Mouse (Mus musculus) liver, postnatal 0 days (tissue): ENCODE measurements at regions not wholly inside any gene's neighbourhood (a gene's known extent, or its start where the extent isn't known, plus 50 kb on each side); places are given as distances from the start of the nearest gene placed in this dataset.

ENCODE experiments used
- ATAC-seq: fragments of 200-750 bp; cut with Nextera tagmentation; 2 replicates; pipeline ENCODE4 v1.8.0; 2017; ENCODE audit warnings: mild to moderate bottlenecking, moderate library complexity
- DNase-seq: peaks from one replicate; pipeline ENCODE4 v3.0.0-alpha.2; 2016
- H3K27ac ChIP-seq: fragments of 300-500 bp; sonication (generic); 2 replicates; pipeline ENCODE4 v1.5.1; 2014; ENCODE audit warnings: antibody characterized with exemption, moderate library complexity, mild to moderate bottlenecking, low read depth
- H3K27me3 ChIP-seq: fragments of 300-500 bp; sonication (generic); 2 replicates; pipeline ENCODE4 v1.6.1; 2014; ENCODE audit warnings: low read length, control low read depth, mixed read lengths; ENCODE audit not compliant: insufficient read depth
- H3K36me3 ChIP-seq: fragments of 300-500 bp; sonication (generic); replicated peaks from 2 replicates; pipeline ENCODE4 v1.6.1; 2014; ENCODE audit warnings: mild to moderate bottlenecking, control low read depth, low read length, moderate library complexity, mixed read lengths; ENCODE audit not compliant: insufficient read depth
- H3K4me1 ChIP-seq: fragments of 300-500 bp; sonication (generic); 2 replicates; pipeline ENCODE4 v1.6.1; 2014; ENCODE audit warnings: antibody characterized with exemption, mild to moderate bottlenecking, control low read depth; ENCODE audit not compliant: insufficient read depth
- H3K4me2 ChIP-seq: fragments of 300-500 bp; sonication (generic); 2 replicates; pipeline ENCODE4 v1.6.1; 2014; ENCODE audit warnings: low read depth, mild to moderate bottlenecking, low read length, moderate library complexity, mixed read lengths
- H3K4me3 ChIP-seq: fragments of 300-500 bp; sonication (generic); 2 replicates; pipeline ENCODE4 v1.5.1; 2014; ENCODE audit warnings: low read depth, low read length
- H3K9ac ChIP-seq: fragments of 300-500 bp; sonication (generic); replicated peaks from 2 replicates; pipeline ENCODE4 v1.6.1; 2014; ENCODE audit warnings: mild to moderate bottlenecking, moderate library complexity
- H3K9me3 ChIP-seq: fragments of 300-500 bp; sonication (generic); 2 replicates; pipeline ENCODE4 v1.6.1; 2016; ENCODE audit warnings: mild to moderate bottlenecking, control low read depth, low read length, mixed read lengths
- CTCF ChIP-seq: sonication (generic); IDR thresholded peaks from 2 replicates; pipeline ENCODE4 v1.5.1; 2016; ENCODE audit warnings: antibody characterized with exemption, low read depth
- EP300 ChIP-seq: IDR thresholded peaks from 2 replicates; pipeline ENCODE4 v1.6.1; 2016; ENCODE audit warnings: antibody characterized with exemption, low read depth, mild to moderate bottlenecking
- WGBS: fragments of 180-500 bp; shearing (Covaris S2); extraction: QIAGEN DNeasy Blood & Tissue Kit; methylation state at CpG from one replicate; pipeline ENCODE4 v1.1.7; 2014; ENCODE audit not compliant: insufficient replicate concordance; 5-methylcytosine and 5-hydroxymethylcytosine counted together

- H3K27ac ChIP-seq = no peak overlapping the region
- no peak overlapping the region for H3K9ac ChIP-seq
- 12% methylated on average over 31 of the region's 31 CpGs for WGBS
- peaks cover 34% of the 10 kb centered on the region for H3K27me3 ChIP-seq
- no peaks in the 10 kb centered on the region for H3K9me3 ChIP-seq
- no peak overlapping the region for H3K4me3 ChIP-seq
- no peak for ATAC-seq
- H3K4me2 ChIP-seq = no peak overlapping the region
- no peaks in the 10 kb centered on the region; the same call in 1 of the 2 replicates for H3K4me1 ChIP-seq
- no peak for DNase-seq
- TF ChIP-seq EP300 = no peak
- TF ChIP-seq CTCF = no peak
- no peaks in the 10 kb centered on the region for H3K36me3 ChIP-seq
Measured at GRCm38 (mm10) chr5:111580870-111581771, 152.6 kb upstream of the Gm26897 start.

GRCm38 (mm10) chr5:111582004-111582403 is 151.7 kb upstream of the Gm26897 start:
- H3K36me3 ChIP-seq = no peaks in the 10 kb centered on the region
- no peaks in the 10 kb centered on the region; the same call in 1 of the 2 replicates for H3K4me1 ChIP-seq
- H3K4me3 ChIP-seq = no peak overlapping the region
- WGBS = 52% methylated on average over 9 of the region's 9 CpGs
- H3K27me3 ChIP-seq = peaks cover 34% of the 10 kb centered on the region
- no peak overlapping the region for H3K9ac ChIP-seq
- no peak for TF ChIP-seq EP300
- no peak for TF ChIP-seq CTCF
- H3K27ac ChIP-seq = no peak overlapping the region
- no peak overlapping the region for H3K4me2 ChIP-seq
- H3K9me3 ChIP-seq = no peaks in the 10 kb centered on the region
- DNase-seq (no peak), ATAC-seq (no peak)

- Histone ChIP-seq H3K4me1 (no peaks in the 10 kb centered on the region), H3K9ac (no peak overlapping the region)
Measured at GRCm38 (mm10) chr5:111590619-111591081, 143.1 kb upstream of the Gm26897 start.

GRCm38 (mm10) chr5:111592807-111593206 is 140.9 kb upstream of the Gm26897 start:
- Histone ChIP-seq H3K4me3 (no peak overlapping the region), H3K9me3 (no peaks in the 10 kb centered on the region), H3K36me3 (no peaks in the 10 kb centered on the region), H3K27me3 (no peaks in the 10 kb centered on the region), H3K27ac (no peak overlapping the region), H3K4me1 (no peaks in the 10 kb centered on the region), H3K9ac (no peak overlapping the region), H3K4me2 (no peak overlapping the region)
- TF ChIP-seq EP300 (no peak), CTCF (no peak)
- no peak for DNase-seq
- ATAC-seq = no peak
- 37% methylated on average over 4 of the region's 4 CpGs for WGBS

More at GRCm38 (mm10) chr5:111590619-111591081, 143.1 kb upstream of the Gm26897 start:
- 15% methylated on average over 4 of the region's 4 CpGs for WGBS
- Histone ChIP-seq H3K4me3 (no peak overlapping the region), H3K4me2 (no peak overlapping the region), H3K27me3 (no peaks in the 10 kb centered on the region), H3K9me3 (no peaks in the 10 kb centered on the region), H3K36me3 (no peaks in the 10 kb centered on the region), H3K27ac (no peak overlapping the region)
- TF ChIP-seq EP300 = no peak
- TF ChIP-seq CTCF = no peak
- ATAC-seq (no peak), DNase-seq (no peak)

GRCm38 (mm10) chr5:111594111-111594510 is 139.6 kb upstream of the Gm26897 start:
- WGBS = 68% methylated on average over 5 of the region's 5 CpGs
- no peak overlapping the region for H3K27ac ChIP-seq
- DNase-seq (no peak), ATAC-seq (no peak)
- no peaks in the 10 kb centered on the region for H3K36me3 ChIP-seq
- H3K9me3 ChIP-seq = no peaks in the 10 kb centered on the region
- no peak overlapping the region for H3K4me2 ChIP-seq
- H3K27me3 ChIP-seq = no peaks in the 10 kb centered on the region
- H3K4me3 ChIP-seq = no peak overlapping the region
- TF ChIP-seq CTCF (no peak), EP300 (no peak)
- H3K9ac ChIP-seq = no peak overlapping the region
- H3K4me1 ChIP-seq = no peaks in the 10 kb centered on the region

GRCm38 (mm10) chr5:111595438-111595837 is 138.3 kb upstream of the Gm26897 start:
- Histone ChIP-seq H3K27me3 (no peaks in the 10 kb centered on the region), H3K4me1 (no peaks in the 10 kb centered on the region), H3K9ac (no peak overlapping the region), H3K36me3 (no peaks in the 10 kb centered on the region), H3K4me3 (no peak overlapping the region), H3K9me3 (no peaks in the 10 kb centered on the region), H3K27ac (no peak overlapping the region), H3K4me2 (no peak overlapping the region)
- DNase-seq = no peak
- WGBS = 56% methylated on average over 12 of the region's 12 CpGs
- TF ChIP-seq CTCF = no peak
- TF ChIP-seq EP300 = no peak
- no peak for ATAC-seq
